Mouse (Mus musculus): Measurements from ENCODE around the gene Fgr. TPM values are rescaled to one million over a fixed set of nuclear protein-coding genes. Genes with fewer than 3 reads are reported as not detected.

The Fgr gene
- polyA plus RNA-seq, 1 experiment: 0.38 TPM

DNA sequence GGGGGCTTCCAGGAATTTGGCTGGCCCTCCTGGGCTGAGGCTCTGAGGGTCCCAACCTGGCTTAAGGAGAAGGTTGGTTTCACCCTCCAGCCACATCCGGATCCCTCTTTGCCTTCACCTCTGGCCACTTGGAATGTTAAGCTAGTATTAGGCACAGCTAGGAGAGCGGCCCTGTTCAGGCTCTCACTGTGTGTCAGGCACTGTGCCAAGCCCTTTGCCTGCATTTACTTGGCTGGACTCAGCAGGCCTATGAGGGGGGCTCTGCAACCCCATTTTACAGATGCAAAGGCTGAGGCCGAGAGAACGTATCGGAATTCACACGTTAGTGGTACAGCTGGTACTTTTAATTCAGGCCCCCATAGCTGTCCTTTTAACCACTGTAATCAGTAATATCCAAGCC lies 49.7 kb downstream of the Fgr start:
- no peak for DNase-seq

DNA sequence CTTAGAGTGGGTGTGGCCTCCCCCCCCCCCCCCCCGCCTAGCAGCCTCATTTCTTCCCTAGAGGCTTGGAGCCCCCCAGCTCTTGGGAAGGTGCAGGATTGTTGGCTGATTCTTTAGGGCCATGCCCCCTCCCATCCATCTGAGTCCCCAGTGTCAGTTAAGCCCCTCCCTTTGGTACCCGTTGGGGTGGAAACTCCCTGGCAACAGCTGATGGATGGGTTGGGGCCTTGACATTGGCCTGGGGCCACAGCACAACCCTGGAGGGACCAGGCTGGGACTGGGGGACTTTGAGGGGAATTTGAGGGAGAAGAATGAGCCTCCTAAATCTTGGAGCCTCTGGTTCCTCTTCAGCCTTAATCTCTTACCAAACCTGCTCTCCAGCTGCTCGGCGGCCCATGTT lies 50.5 kb downstream of the Fgr start:
- Histone ChIP-seq H3K27ac (ENCODE audit: insufficient read depth, low read length) (no peak overlapping the region), H3K4me3 (replicated peaks; ENCODE audit: insufficient read depth, low read depth, low read length) (no peak overlapping the region), H3K27me3 (ENCODE audit: control insufficient read depth, insufficient read depth, low read length) (no peaks in the 10 kb centered on the region), H3K4me1 (ENCODE audit: control insufficient read depth, insufficient read depth, low read length) (peaks cover 66% of the 10 kb centered on the region)
- no peak for DNase-seq
- TF ChIP-seq POLR2A (IDR thresholded peaks at IDR 0.05; ENCODE audit: borderline replicate concordance, insufficient read depth, low read length): no peak
- TF ChIP-seq CTCF (IDR thresholded peaks at IDR 0.05; ENCODE audit: borderline replicate concordance, insufficient read depth, low read depth, low read length): no peak
- WGBS: 27% methylated on average over 4 of the region's 4 CpGs

More for the DNA sequence above, 49.7 kb downstream of the Fgr start:
- 46% methylated on average over 6 of the region's 6 CpGs for WGBS
- H3K27ac ChIP-seq (ENCODE audit: insufficient read depth, low read length): no peak overlapping the region
- H3K27me3 ChIP-seq (ENCODE audit: control insufficient read depth, insufficient read depth, low read length): no peaks in the 10 kb centered on the region
- H3K4me1 ChIP-seq (ENCODE audit: control insufficient read depth, insufficient read depth, low read length): peaks cover 65% of the 10 kb centered on the region
- no peak for TF ChIP-seq CTCF (IDR thresholded peaks at IDR 0.05; ENCODE audit: borderline replicate concordance, insufficient read depth, low read depth, low read length)
- TF ChIP-seq POLR2A (IDR thresholded peaks at IDR 0.05; ENCODE audit: borderline replicate concordance, insufficient read depth, low read length): no peak
- H3K4me3 ChIP-seq (replicated peaks; ENCODE audit: insufficient read depth, low read depth, low read length): no peak overlapping the region

DNA sequence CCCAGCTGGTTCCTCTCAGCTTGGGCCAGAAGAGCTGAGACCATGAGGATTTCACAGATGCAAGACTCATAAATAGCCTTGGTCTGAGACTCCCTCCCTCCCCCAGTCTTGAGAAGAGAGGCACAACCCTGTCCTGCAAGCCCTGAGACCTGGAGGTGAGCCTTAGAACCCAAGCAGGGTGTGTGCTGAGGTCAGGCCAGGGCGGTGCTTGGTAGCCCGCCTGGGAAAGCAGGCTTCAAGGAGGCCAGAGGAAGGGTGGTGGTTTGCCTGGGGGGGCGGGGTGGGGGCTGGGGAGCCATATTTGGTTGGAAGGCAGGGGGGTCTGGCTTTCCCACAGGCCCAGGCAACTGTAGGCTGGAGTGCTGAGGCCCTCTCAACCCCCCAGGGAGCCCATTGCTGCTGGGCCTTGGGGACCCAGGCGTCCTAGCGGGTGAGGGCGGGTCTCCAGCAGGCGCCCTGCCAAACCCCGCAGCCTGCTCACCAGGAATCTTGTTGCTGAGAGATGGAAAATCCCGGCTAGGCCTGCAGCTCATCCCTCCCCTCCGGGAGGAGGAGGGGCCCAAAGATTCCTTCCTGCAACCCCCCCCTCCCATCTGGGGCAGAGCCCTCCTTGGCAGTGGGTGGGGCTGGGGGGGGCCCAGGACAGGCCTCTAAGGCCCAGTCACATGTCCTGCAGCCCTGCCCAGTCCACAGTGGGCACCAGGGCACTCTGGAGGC lies 51.2 kb downstream of the Fgr start:
- Histone ChIP-seq H3K27me3 (ENCODE audit: control insufficient read depth, insufficient read depth, low read length) (no peaks in the 10 kb centered on the region), H3K4me1 (ENCODE audit: control insufficient read depth, insufficient read depth, low read length) (peaks cover 72% of the 10 kb centered on the region), H3K27ac (ENCODE audit: insufficient read depth, low read length) (no peak overlapping the region), H3K4me3 (replicated peaks; ENCODE audit: insufficient read depth, low read depth, low read length) (no peak overlapping the region)
- no peak for DNase-seq
- TF ChIP-seq POLR2A (IDR thresholded peaks at IDR 0.05; ENCODE audit: borderline replicate concordance, insufficient read depth, low read length) (no peak), CTCF (IDR thresholded peaks at IDR 0.05; ENCODE audit: borderline replicate concordance, insufficient read depth, low read depth, low read length) (no peak)
- 14% methylated on average over 10 of the region's 10 CpGs for WGBS

DNA sequence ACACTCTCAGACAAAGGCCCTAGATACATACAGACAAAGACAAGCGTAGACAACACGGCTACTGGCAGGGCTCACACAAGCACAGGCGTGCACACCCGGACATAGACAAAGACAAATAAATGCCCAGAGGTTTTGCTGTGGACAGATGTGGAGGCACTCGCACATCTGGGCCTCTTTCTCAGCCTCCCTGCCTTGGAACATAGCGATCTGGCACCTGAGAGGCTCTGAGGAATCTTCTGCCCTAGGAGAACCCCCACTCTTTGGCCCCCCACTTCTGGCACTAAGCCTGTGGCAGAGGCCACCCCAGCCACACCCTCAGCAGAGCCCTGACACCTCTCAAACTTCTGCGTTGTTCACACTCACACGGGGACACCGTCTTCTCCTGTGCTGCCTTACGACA lies 52.4 kb downstream of the Fgr start:
- peak in 1 of 2 experiments; percentile 6 for DNase-seq
- H3K4me1 ChIP-seq (ENCODE audit: control insufficient read depth, insufficient read depth, low read length): peaks cover 62% of the 10 kb centered on the region
- H3K4me3 ChIP-seq (replicated peaks; ENCODE audit: insufficient read depth, low read depth, low read length): no peak overlapping the region
- 62% methylated on average over 10 of the region's 10 CpGs for WGBS
- TF ChIP-seq POLR2A (IDR thresholded peaks at IDR 0.05; ENCODE audit: borderline replicate concordance, insufficient read depth, low read length): no peak
- TF ChIP-seq CTCF (IDR thresholded peaks at IDR 0.05; ENCODE audit: borderline replicate concordance, insufficient read depth, low read depth, low read length): no peak
- no peaks in the 10 kb centered on the region for H3K27me3 ChIP-seq (ENCODE audit: control insufficient read depth, insufficient read depth, low read length)
- H3K27ac ChIP-seq (ENCODE audit: insufficient read depth, low read length): no peak overlapping the region

DNA sequence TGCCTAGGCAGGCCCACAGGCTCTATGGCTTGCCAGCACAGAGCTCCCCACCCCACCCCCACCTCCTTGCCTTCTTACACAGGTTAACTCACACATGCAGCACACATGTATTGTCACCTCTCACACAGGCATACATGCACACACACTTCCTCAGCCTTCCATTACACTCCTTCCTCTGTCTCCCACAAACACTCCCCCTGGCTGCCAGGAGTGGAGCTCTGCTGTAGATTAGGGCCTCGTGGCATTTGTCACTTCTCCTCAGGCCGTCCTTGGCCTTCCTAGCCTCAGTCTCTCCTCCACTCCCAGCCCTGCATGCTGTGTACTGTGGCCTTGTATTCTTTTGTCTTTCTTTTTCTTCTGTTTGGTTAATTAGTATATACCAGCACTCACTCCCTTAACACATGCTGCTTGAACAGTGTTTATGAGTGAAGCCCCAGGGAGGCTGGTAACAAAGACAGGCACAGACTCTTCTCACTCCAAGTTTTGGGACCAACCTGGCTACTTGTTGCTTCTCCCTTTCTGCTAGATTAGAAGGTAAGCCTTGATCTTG lies 53.0 kb downstream of the Fgr start:
- Histone ChIP-seq H3K27me3 (ENCODE audit: control insufficient read depth, insufficient read depth, low read length) (no peaks in the 10 kb centered on the region), H3K4me1 (ENCODE audit: control insufficient read depth, insufficient read depth, low read length) (peaks cover 58% of the 10 kb centered on the region), H3K27ac (ENCODE audit: insufficient read depth, low read length) (no peak overlapping the region), H3K4me3 (replicated peaks; ENCODE audit: insufficient read depth, low read depth, low read length) (no peak overlapping the region)
- peak in 1 of 2 experiments; percentile 6 for DNase-seq
- no peak for TF ChIP-seq POLR2A (IDR thresholded peaks at IDR 0.05; ENCODE audit: borderline replicate concordance, insufficient read depth, low read length)
- peak; percentile 17; the same call in 1 of the 2 replicates for TF ChIP-seq CTCF (IDR thresholded peaks at IDR 0.05; ENCODE audit: borderline replicate concordance, insufficient read depth, low read depth, low read length)
- WGBS: 13% methylated on average over 2 of the region's 2 CpGs

DNA sequence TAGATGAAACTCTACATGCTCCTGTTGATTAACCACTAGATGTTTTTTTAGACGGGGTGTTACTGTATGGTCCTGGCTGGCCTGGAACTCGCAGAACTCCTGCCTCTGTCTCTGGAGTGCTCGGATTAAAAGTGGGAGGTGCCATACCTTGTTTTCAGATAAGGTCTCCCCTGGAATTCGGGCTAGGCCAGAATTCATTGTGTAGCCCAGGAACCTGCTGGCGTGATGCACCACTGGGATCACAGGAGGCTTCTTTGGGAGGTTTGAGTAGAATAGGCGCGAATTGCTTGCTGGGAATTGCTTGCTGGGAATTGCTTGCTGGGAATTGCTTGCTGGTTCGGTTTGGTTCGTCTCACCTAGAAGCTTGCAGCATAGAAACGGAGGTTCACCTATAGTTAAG lies 53.8 kb downstream of the Fgr start:
- WGBS: 64% methylated on average over 10 of the region's 10 CpGs
- peaks cover 50% of the 10 kb centered on the region for H3K4me1 ChIP-seq (ENCODE audit: control insufficient read depth, insufficient read depth, low read length)
- no peak for DNase-seq

DNA sequence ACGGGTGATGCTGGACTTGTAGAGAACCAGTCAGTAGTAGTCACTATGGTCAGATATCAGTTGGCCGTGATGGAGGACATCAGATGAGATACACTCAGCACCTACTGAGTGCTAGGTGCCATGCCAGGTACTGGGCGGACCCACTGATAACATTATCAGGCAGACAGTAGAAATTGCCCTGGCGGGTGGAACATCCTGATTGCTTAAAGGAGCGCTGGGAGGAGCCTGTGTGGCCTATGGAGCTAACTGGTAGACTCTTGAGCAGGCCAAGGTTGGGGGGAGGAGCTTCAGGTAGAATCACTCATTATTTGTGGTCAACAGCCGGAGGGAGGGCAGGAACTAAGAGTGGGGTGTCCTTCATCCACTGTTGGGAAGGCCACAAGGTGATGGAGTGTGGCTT lies 54.3 kb downstream of the Fgr start:
- no peak for DNase-seq
- Histone ChIP-seq H3K27me3 (ENCODE audit: control insufficient read depth, insufficient read depth, low read length) (no peaks in the 10 kb centered on the region), H3K27ac (ENCODE audit: insufficient read depth, low read length) (no peak overlapping the region), H3K4me3 (replicated peaks; ENCODE audit: insufficient read depth, low read depth, low read length) (no peak overlapping the region), H3K4me1 (ENCODE audit: control insufficient read depth, insufficient read depth, low read length) (peaks cover 46% of the 10 kb centered on the region)
- no peak for TF ChIP-seq POLR2A (IDR thresholded peaks at IDR 0.05; ENCODE audit: borderline replicate concordance, insufficient read depth, low read length)
- TF ChIP-seq CTCF (IDR thresholded peaks at IDR 0.05; ENCODE audit: borderline replicate concordance, insufficient read depth, low read depth, low read length): no peak
- 59% methylated on average over 6 of the region's 6 CpGs for WGBS

More for the DNA sequence above, 53.8 kb downstream of the Fgr start:
- Histone ChIP-seq H3K27ac (ENCODE audit: insufficient read depth, low read length) (no peak overlapping the region), H3K27me3 (ENCODE audit: control insufficient read depth, insufficient read depth, low read length) (no peaks in the 10 kb centered on the region), H3K4me3 (replicated peaks; ENCODE audit: insufficient read depth, low read depth, low read length) (no peak overlapping the region)
- TF ChIP-seq CTCF (IDR thresholded peaks at IDR 0.05; ENCODE audit: borderline replicate concordance, insufficient read depth, low read depth, low read length) (no peak), POLR2A (IDR thresholded peaks at IDR 0.05; ENCODE audit: borderline replicate concordance, insufficient read depth, low read length) (no peak)

DNA sequence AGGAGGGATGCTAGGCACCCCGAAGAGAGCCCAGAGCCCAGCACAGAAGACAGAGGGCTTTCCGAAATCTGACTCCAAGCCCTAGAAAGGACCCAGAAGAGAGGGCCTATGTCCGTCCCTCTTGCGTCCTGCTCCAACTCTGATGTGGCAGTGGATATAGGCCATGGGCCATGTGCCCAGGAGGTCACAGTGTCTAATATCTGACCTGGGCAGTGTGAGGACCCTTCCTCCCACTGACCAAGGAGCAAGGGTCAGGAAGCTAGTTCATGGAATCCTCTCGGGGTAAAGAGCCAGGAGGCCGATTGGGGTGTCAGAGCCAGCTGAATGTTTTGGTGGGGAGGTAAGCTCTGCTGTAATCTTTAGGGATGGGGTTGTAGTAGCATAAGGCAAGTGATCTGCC lies 55.0 kb downstream of the Fgr start:
- no peak for DNase-seq
- peaks cover 41% of the 10 kb centered on the region for H3K4me1 ChIP-seq (ENCODE audit: control insufficient read depth, insufficient read depth, low read length)
- TF ChIP-seq CTCF (IDR thresholded peaks at IDR 0.05; ENCODE audit: borderline replicate concordance, insufficient read depth, low read depth, low read length): no peak
- TF ChIP-seq POLR2A (IDR thresholded peaks at IDR 0.05; ENCODE audit: borderline replicate concordance, insufficient read depth, low read length): no peak
- no peaks in the 10 kb centered on the region for H3K27me3 ChIP-seq (ENCODE audit: control insufficient read depth, insufficient read depth, low read length)
- H3K27ac ChIP-seq (ENCODE audit: insufficient read depth, low read length): no peak overlapping the region
- WGBS: 57% methylated on average over 6 of the region's 6 CpGs
- H3K4me3 ChIP-seq (replicated peaks; ENCODE audit: insufficient read depth, low read depth, low read length): no peak overlapping the region
